Mouse (Mus musculus) ES-E14 (cell line): Measurements from ENCODE around the gene Khsrp. TPM values are rescaled to one million over a fixed set of nuclear protein-coding genes. Genes with fewer than 3 reads are reported as not detected.

Experiments used
- DNase-seq: peaks from one replicate; pipeline ENCODE4 v3.0.0-alpha.2; 2013; ENCODE audit warnings: low read depth, low spot score
- H3K27ac ChIP-seq: 2 replicates; pipeline ENCODE4 v1.5.1; 2012; ENCODE audit warnings: low read depth, mild to moderate bottlenecking, low read length, moderate library complexity, mixed read lengths; ENCODE audit not compliant: poor library complexity, insufficient read depth, severe bottlenecking
- H3K36me3 ChIP-seq: 2 replicates; pipeline ENCODE4 v1.6.1; 2012; ENCODE audit warnings: mild to moderate bottlenecking, low read length, moderate library complexity, mixed read lengths; ENCODE audit not compliant: control insufficient read depth, poor library complexity, insufficient read depth, severe bottlenecking
- H3K4me1 ChIP-seq, 2 experiments: fragments of 150-350 bp in 1 of 2; sonication (generic) in 1 of 2; 2 replicates each; pipeline ENCODE4 v1.6.1; 2012; ENCODE audit warnings: low read length in 2 of 2, mild to moderate bottlenecking in 1 of 2, mixed read lengths in 1 of 2; ENCODE audit not compliant: control insufficient read depth in 2 of 2, insufficient read depth in 2 of 2, poor library complexity in 1 of 2
- H3K4me3 ChIP-seq, 2 experiments: fragments of 150-350 bp in 1 of 2; sonication (generic) in 1 of 2; 2 replicates each; pipeline ENCODE4 v1.5.1; 2012; ENCODE audit warnings: low read length in 2 of 2, low read depth in 1 of 2, mild to moderate bottlenecking in 1 of 2, mixed read lengths in 1 of 2; ENCODE audit not compliant: insufficient read depth in 1 of 2, poor library complexity in 1 of 2, severe bottlenecking in 1 of 2
- H3K9ac ChIP-seq: 2 replicates; pipeline ENCODE4 v1.6.1; 2012; ENCODE audit warnings: low read depth, mild to moderate bottlenecking, low read length, mixed read lengths; ENCODE audit not compliant: poor library complexity, insufficient read depth, severe bottlenecking
- H3K9me3 ChIP-seq: fragments of 150-350 bp; sonication (generic); 2 replicates; pipeline ENCODE4 v1.6.1; 2012; ENCODE audit warnings: low read depth, mild to moderate bottlenecking, low read length; ENCODE audit not compliant: control insufficient read depth, insufficient read depth
- CHD2 ChIP-seq: IDR thresholded peaks from 2 replicates; pipeline ENCODE4 v1.6.1; 2014; ENCODE audit warnings: mild to moderate bottlenecking, low read depth, low read length, inconsistent platforms
- HCFC1 ChIP-seq: IDR thresholded peaks from 2 replicates; pipeline ENCODE4 v1.6.1; 2012; ENCODE audit warnings: low read length, inconsistent platforms, borderline replicate concordance; ENCODE audit not compliant: insufficient read depth
- MAFK ChIP-seq: IDR thresholded peaks from 2 replicates; pipeline ENCODE4 v1.6.1; 2014; ENCODE audit warnings: mild to moderate bottlenecking, low read depth, low read length, inconsistent platforms; ENCODE audit not compliant: insufficient read depth
- ZC3H11A ChIP-seq: IDR thresholded peaks from 2 replicates; pipeline ENCODE4 v1.6.1; 2012; ENCODE audit warnings: low read depth, mild to moderate bottlenecking, inconsistent platforms, low read length, borderline replicate concordance
- ZNF384 ChIP-seq: IDR thresholded peaks from 2 replicates; pipeline ENCODE4 v1.6.1; 2012; ENCODE audit warnings: low read depth, low read length, inconsistent platforms
- in situ Hi-C, 2 experiments: fragments of 600-800 bp; cut with MboI; formaldehyde crosslinking; loops; one replicate each; pipeline ENCODE4 v1.15.1; 2025; ENCODE audit warnings: low sequenced_read_pairs in 2 of 2, inconsistent platforms in 1 of 2; ENCODE audit not compliant: unreplicated experiment in 2 of 2
- total RNA-seq: library from RNA; depleted of rRNA; stranded (reverse); fragments of 300-350 nt; gene quantifications from 2 replicates; pipeline ENCODE4 v1.2.3, GENCODE M21; 2012; rRNA removed

Khsrp gene
- 81.7 and 82.3 TPM in 2 replicates for total RNA-seq

GRCm38 (mm10) chr17:57030931-57031660 is at the start of gene Khsrp:
Khsrp (minus strand) TSS chr17:57031522.
- in situ Hi-C loops, result no loop called here
- peak within 1 kb of the TSS; percentile 95 to 99 for H3K4me3 ChIP-seq
- peaks cover 25% of the 10 kb centered on the region for H3K36me3 ChIP-seq
- H3K4me1 ChIP-seq, result peaks cover 3 to 7% of the 10 kb centered on the region in 2 experiments; a peak in 1 of 4 replicates
- H3K9me3 ChIP-seq, result no peaks in the 10 kb centered on the region
- peak within 1 kb of the TSS; percentile 90 for H3K27ac ChIP-seq
- peak within 1 kb of the TSS; percentile 98 for H3K9ac ChIP-seq
- TF ChIP-seq ZNF384 (no peak), ZC3H11A (no peak), MAFK (no peak), HCFC1 (peak; percentile 9; the same call in 1 of the 2 replicates)
- DNase-seq, result no peak

GRCm38 (mm10) chr17:57079919-57080318 is 48.6 kb upstream of the Khsrp start:
- H3K9ac ChIP-seq, result no peak overlapping the region
- peaks cover 0 to 6% of the 10 kb centered on the region in 2 experiments; a peak in 2 of 4 replicates for H3K4me1 ChIP-seq
- no peak for TF ChIP-seq CHD2
- no peak for TF ChIP-seq HCFC1
- no peak for TF ChIP-seq ZC3H11A
- no peak for TF ChIP-seq ZNF384
- no peak for TF ChIP-seq MAFK
- no peak overlapping the region for H3K27ac ChIP-seq
- H3K9me3 ChIP-seq, result no peaks in the 10 kb centered on the region
- no peak overlapping the region for H3K4me3 ChIP-seq
- no peaks in the 10 kb centered on the region for H3K36me3 ChIP-seq
- in situ Hi-C loops, result no loop called here
- DNase-seq, result no peak

GRCm38 (mm10) chr17:57078336-57078735 is 47.0 kb upstream of the Khsrp start, which contains the start of gene Dennd1c:
Dennd1c (minus strand) TSS chr17:57078514.
- Histone ChIP-seq H3K27ac (no peak within 1 kb of the TSS), H3K36me3 (no peaks in the 10 kb centered on the region), H3K4me3 (no peak within 1 kb of the TSS), H3K4me1 (peaks cover 0 to 13% of the 10 kb centered on the region in 2 experiments; a peak in 2 of 4 replicates), H3K9me3 (no peaks in the 10 kb centered on the region), H3K9ac (no peak within 1 kb of the TSS)
- DNase-seq, result no peak
- TF ChIP-seq MAFK (no peak), ZNF384 (no peak), HCFC1 (no peak), ZC3H11A (no peak), CHD2 (no peak)
- in situ Hi-C loops, result no loop called here

GRCm38 (mm10) chr17:57076916-57077315 is 45.6 kb upstream of the Khsrp start:
- H3K9me3 ChIP-seq, result no peaks in the 10 kb centered on the region
- H3K27ac ChIP-seq, result no peak overlapping the region
- in situ Hi-C loops, result no loop called here
- H3K9ac ChIP-seq, result no peak overlapping the region
- DNase-seq, result no peak
- no peaks in the 10 kb centered on the region for H3K36me3 ChIP-seq
- peaks cover 0 to 14% of the 10 kb centered on the region in 2 experiments; a peak in 2 of 4 replicates for H3K4me1 ChIP-seq
- no peak overlapping the region for H3K4me3 ChIP-seq
- TF ChIP-seq MAFK, result no peak
- no peak for TF ChIP-seq HCFC1
- TF ChIP-seq ZNF384, result no peak
- TF ChIP-seq ZC3H11A, result no peak
- no peak for TF ChIP-seq CHD2
